Mouse (Mus musculus) CD4-positive, CD25-positive, alpha-beta regulatory T cell, adult 9 weeks (primary cell): Measurements from ENCODE around the gene Ank3. TPM values are rescaled to one million over a fixed set of nuclear protein-coding genes. Genes with fewer than 3 reads are reported as not detected.

Source experiments
- polyA plus RNA-seq: library from polyadenylated mRNA; unstranded; fragments of 100-300 nt; shearing (Covaris generic); gene quantifications from one replicate; pipeline ENCODE4 v1.2.1, GENCODE M21; 2017

Gene Ank3
- polyA plus RNA-seq = 0.86 TPM

GRCm38 (mm10) chr10:69398763-69399590 lies at the start of gene Ank3:
Ank3 (plus strand) TSS chr10:69398773.

GRCm38 (mm10) chr10:69352212-69353085 lies 46.1 kb upstream of the Ank3 start, which contains the start of gene Cdk1:
Cdk1 (minus strand) TSS chr10:69352938.

Other genes starting within 250 kb of the Ank3 start
- not detected for gene Rhobtb1, start 247.3 kb upstream of the Ank3 start, polyA plus RNA-seq
- gene A930033H14Rik, start 185.7 kb upstream of the Ank3 start, polyA plus RNA-seq = not detected
- 10.2 TPM for gene Cdk1, start 45.8 kb upstream of the Ank3 start, polyA plus RNA-seq